ENCODE assay signal across 8 mouse cellular contexts in the genomic region with DNA sequence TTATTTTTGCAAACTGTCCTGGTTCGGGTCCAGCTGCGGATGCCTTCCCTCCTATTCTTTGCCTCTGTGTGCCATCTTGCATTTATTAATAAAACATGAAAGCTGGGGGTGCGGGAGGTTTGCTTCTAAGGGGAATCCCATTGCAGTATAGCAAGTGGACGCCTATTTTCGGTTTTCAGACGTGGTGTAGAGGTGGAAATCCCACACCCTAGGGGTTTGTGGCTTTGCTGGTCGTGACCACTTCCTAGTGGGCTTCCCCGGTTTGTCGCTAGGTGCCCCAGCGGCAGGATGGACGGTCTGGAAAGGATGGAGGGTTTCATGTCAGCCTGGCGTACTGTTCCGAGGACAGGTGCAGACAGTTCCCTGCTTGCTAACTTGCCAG. TPM values are rescaled to one million over a fixed set of nuclear protein-coding genes. Genes with fewer than 3 reads are reported as not detected.
DNase-seq lines count a peak whose midpoint lies in the region; ATAC-seq and TF ChIP-seq lines count a peak whose summit lies in the region.

No protein-coding gene starts in this region.

- WGBS in heart, embryonic 10.5 days = under 1% methylated on average over 13 of the region's 13 CpGs
- WGBS in heart, postnatal 0 days = 2% methylated on average over 13 of the region's 13 CpGs
- under 1% methylated on average over 13 of the region's 13 CpGs for WGBS in liver, embryonic 16.5 days (ENCODE audit: insufficient replicate concordance)

- peak overlapping the region; percentile 87 for H3K27ac ChIP-seq in heart, embryonic 10.5 days
- no peak overlapping the region for H3K27ac ChIP-seq in heart, postnatal 0 days (ENCODE audit: low read depth)
- H3K27ac ChIP-seq in liver, embryonic 16.5 days (ENCODE audit: low read length) = no peak overlapping the region

- no peak for DNase-seq in heart, embryonic 10.5 days (ENCODE audit: low spot score)
- DNase-seq in heart, adult 8-10 months (ENCODE audit: low spot score) = no peak
- peak; percentile 75 to 82 for DNase-seq in B cell, adult 2 months
- DNase-seq in cerebellum, postnatal 14 days = peak; percentile 62 to 66
- DNase-seq in heart, postnatal 0 days (ENCODE audit: low spot score) = no peak
- DNase-seq in spleen, postnatal 10 days (ENCODE audit: low spot score in 2 of 2) = peak; percentile 6 to 31
- DNase-seq in ovary, postnatal 36 days (ENCODE audit: low spot score) = no peak

- peak overlapping the region; percentile 99 for H3K4me2 ChIP-seq in heart, postnatal 0 days (ENCODE audit: low read depth, low read length)
- peak overlapping the region; percentile 75 for H3K4me2 ChIP-seq in liver, embryonic 16.5 days (ENCODE audit: low read depth, low read length)

- H3K27me3 ChIP-seq in heart, embryonic 10.5 days (ENCODE audit: insufficient read depth, poor library complexity, severe bottlenecking) = peaks cover 74% of the 10 kb centered on the region
- peaks cover 42% of the 10 kb centered on the region for H3K27me3 ChIP-seq in heart, postnatal 0 days (ENCODE audit: control insufficient read depth, insufficient read depth, low read length)
- H3K27me3 ChIP-seq in liver, embryonic 16.5 days (ENCODE audit: control insufficient read depth, insufficient read depth, low read depth, low read length) = peaks cover 69% of the 10 kb centered on the region

- H3K4me3 ChIP-seq in heart, embryonic 10.5 days = peak overlapping the region; percentile 72
- H3K4me3 ChIP-seq in heart, postnatal 0 days (ENCODE audit: low read depth, low read length) = peak overlapping the region; percentile 87
- H3K4me3 ChIP-seq in liver, embryonic 16.5 days (ENCODE audit: low read depth, low read length) = peak overlapping the region; percentile 67

- peak overlapping the region; percentile 64; the same call in 1 of the 2 replicates for H3K9ac ChIP-seq in heart, postnatal 0 days (replicated peaks; ENCODE audit: low read depth, low read length)
- no peak overlapping the region for H3K9ac ChIP-seq in liver, embryonic 16.5 days (ENCODE audit: low read depth, low read length)

- no peaks in the 10 kb centered on the region for H3K9me3 ChIP-seq in heart, embryonic 10.5 days
- H3K9me3 ChIP-seq in heart, postnatal 0 days (replicated peaks; ENCODE audit: control insufficient read depth, low read length) = no peaks in the 10 kb centered on the region
- H3K9me3 ChIP-seq in liver, embryonic 16.5 days (replicated peaks; ENCODE audit: control insufficient read depth, low read length) = no peaks in the 10 kb centered on the region

- no peak for TF ChIP-seq EP300 in heart, postnatal 0 days (IDR thresholded peaks at IDR 0.05; ENCODE audit: low read depth)

- ATAC-seq in heart, postnatal 0 days (ENCODE audit: insufficient read depth, low read depth) = 0 out of 2 replicates have a peak, but pooled peaks have one; percentile 15
- ATAC-seq in liver, embryonic 16.5 days (ENCODE audit: low read depth) = no peak

- no peaks in the 10 kb centered on the region for H3K36me3 ChIP-seq in heart, embryonic 10.5 days
- H3K36me3 ChIP-seq in heart, postnatal 0 days (replicated peaks; ENCODE audit: control insufficient read depth, insufficient read depth, low read length) = no peaks in the 10 kb centered on the region
- no peaks in the 10 kb centered on the region for H3K36me3 ChIP-seq in liver, embryonic 16.5 days (ENCODE audit: control insufficient read depth, insufficient read depth)

- TF ChIP-seq CTCF in heart, postnatal 0 days (IDR thresholded peaks at IDR 0.05; ENCODE audit: low read depth) = no peak

- H3K4me1 ChIP-seq in heart, embryonic 10.5 days = peaks cover 5% of the 10 kb centered on the region; the same call in 1 of the 2 replicates
- no peaks in the 10 kb centered on the region for H3K4me1 ChIP-seq in heart, postnatal 0 days (ENCODE audit: control insufficient read depth, insufficient read depth)
- no peaks in the 10 kb centered on the region for H3K4me1 ChIP-seq in liver, embryonic 16.5 days (ENCODE audit: control insufficient read depth, low read depth, low read length)

RNA-seq across cellular contexts. Expression of a gene that starts 0.5 kb away (rescaled TPM):
- 0.11 and 0.13 TPM in 2 replicates for polyA plus RNA-seq in heart, embryonic 10.5 days (2016; fragmentation: Nextera tagmentation; extraction: Ambion mirVana)
- total RNA-seq in heart, adult 8-10 months (2022) = 1 to 10 TPM; 2.4 to 3.0 (median 2.5) TPM
- 2.1 TPM in 1 of 2 replicates, not detected in the other for total RNA-seq in heart, postnatal 0 days (2014; rRNA removed; ENCODE audit: low replicate concordance)
- polyA plus RNA-seq in heart, postnatal 0 days (2015; fragmentation: Nextera tagmentation; extraction: Ambion mirVana) = 0.11 and 0.15 TPM in 2 replicates
- 0.04 TPM in 1 of 2 replicates, not detected in the other for polyA plus RNA-seq in liver, embryonic 16.5 days (2015; fragmentation: Nextera tagmentation; extraction: Ambion mirVana)

RNA-seq across cellular contexts. Expression of a gene that starts 0.6 kb away (rescaled TPM):
- polyA plus RNA-seq in heart, embryonic 10.5 days (2016; fragmentation: Nextera tagmentation; extraction: Ambion mirVana) = 1.3 and 1.4 TPM in 2 replicates
- total RNA-seq in heart, adult 8-10 months (2022) = 1 to 10 TPM; 2.1 to 3.8 (median 2.4) TPM
- 0.43 TPM in 1 of 2 replicates, not detected in the other for total RNA-seq in heart, postnatal 0 days (2014; rRNA removed; ENCODE audit: low replicate concordance)
- 1.2 and 1.3 TPM in 2 replicates for polyA plus RNA-seq in heart, postnatal 0 days (2015; fragmentation: Nextera tagmentation; extraction: Ambion mirVana)
- 1.8 and 2.6 TPM in 2 replicates for polyA plus RNA-seq in liver, embryonic 16.5 days (2015; fragmentation: Nextera tagmentation; extraction: Ambion mirVana)

Comparison
In these comparisons a context has a peak if more than half of its experiments do, and no peak if none do; other contexts are left out.
1. DNase-seq: peak in B cell, adult 2 months (2 of 2), cerebellum, postnatal 14 days (2 of 2) and spleen, postnatal 10 days (2 of 2); none in heart, embryonic 10.5 days (single experiment), heart, adult 8-10 months (single experiment), heart, postnatal 0 days (single experiment) and ovary, postnatal 36 days (single experiment).
2. Peak in every context shown above with its lines, with median percentiles within 50 percentile points of each other: H3K4me3 ChIP-seq.